Mouse (Mus musculus): ENCODE data around the gene Glra1. TPM values are rescaled to one million over a fixed set of nuclear protein-coding genes. Genes with fewer than 3 reads are reported as not detected.
A peak's percentile ranks its signal among the peaks of the same experiment; 100 is the strongest.
"Not testable (repeated sequence)": the region's sequence is repeated elsewhere in the genome, so short reads cannot be mapped to it uniquely, and the experiment has no call there.

The Glra1 gene
- 3.1 and 3.5 TPM in 2 replicates for polyA plus RNA-seq (2014; fragmentation: Nextera tagmentation; extraction: Ambion mirVana)

DNA sequence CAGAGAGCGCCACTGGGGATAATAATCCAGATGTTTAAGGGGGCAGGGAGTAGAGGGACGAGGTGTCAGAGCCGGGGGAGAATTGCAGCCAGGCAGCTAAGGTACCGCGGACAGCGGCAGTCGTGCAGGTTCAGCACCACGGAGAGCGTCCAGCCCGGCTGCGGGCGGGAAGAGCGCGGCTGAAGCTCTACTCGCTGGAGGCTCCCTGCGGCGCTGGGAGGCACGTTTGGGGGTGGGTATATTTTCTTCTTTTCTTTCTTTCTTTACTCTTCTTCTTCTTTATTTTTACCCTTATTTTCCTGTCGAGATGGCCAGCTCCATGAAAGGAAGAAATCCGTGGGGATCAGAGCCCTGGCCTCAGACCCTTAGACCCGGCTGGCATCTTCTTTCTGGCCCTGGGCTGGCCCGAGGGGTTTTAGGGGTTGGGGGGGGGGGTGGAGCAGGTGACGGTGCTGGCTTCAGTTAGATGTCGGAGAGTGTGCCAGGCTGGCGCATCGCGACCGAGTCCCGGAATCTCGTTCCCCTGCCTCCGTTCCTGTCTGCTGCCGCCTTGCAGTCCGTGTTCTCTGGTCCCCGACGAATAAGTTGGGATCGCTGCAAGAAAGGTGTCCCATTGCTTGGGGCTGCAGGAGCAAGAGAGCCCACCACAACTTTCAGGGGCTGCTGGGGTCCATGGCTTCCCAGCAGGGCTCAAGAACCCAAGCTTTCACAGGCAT lies at the start of gene Glra1:
Glra1 (minus strand) TSS at position 391 of the 716 bp plus-strand sequence.
- no peaks in the 10 kb centered on the region for H3K36me3 ChIP-seq (ENCODE audit: control insufficient read depth, insufficient read depth, low read length)
- H3K4me2 ChIP-seq (ENCODE audit: low read depth, low read length), result peak within 1 kb of the TSS; percentile 64
- peak within 1 kb of the TSS; percentile 74 for H3K9ac ChIP-seq (replicated peaks; ENCODE audit: low read depth, low read length)
- H3K27ac ChIP-seq (ENCODE audit: low read depth, low read length), result peak within 1 kb of the TSS; percentile 87
- peak; percentile 70 for ATAC-seq (ENCODE audit: low read depth)
- no peaks in the 10 kb centered on the region for H3K27me3 ChIP-seq (ENCODE audit: control insufficient read depth, insufficient read depth, low read length)
- H3K4me3 ChIP-seq (ENCODE audit: low read depth, low read length), result peak within 1 kb of the TSS; percentile 66
- under 1% methylated on average over 36 of the region's 36 CpGs for WGBS
- H3K4me1 ChIP-seq (ENCODE audit: control insufficient read depth, insufficient read depth, low read length), result peaks cover 23% of the 10 kb centered on the region; the same call in 1 of the 2 replicates
- no peaks in the 10 kb centered on the region for H3K9me3 ChIP-seq (ENCODE audit: control insufficient read depth, low read length)

DNA sequence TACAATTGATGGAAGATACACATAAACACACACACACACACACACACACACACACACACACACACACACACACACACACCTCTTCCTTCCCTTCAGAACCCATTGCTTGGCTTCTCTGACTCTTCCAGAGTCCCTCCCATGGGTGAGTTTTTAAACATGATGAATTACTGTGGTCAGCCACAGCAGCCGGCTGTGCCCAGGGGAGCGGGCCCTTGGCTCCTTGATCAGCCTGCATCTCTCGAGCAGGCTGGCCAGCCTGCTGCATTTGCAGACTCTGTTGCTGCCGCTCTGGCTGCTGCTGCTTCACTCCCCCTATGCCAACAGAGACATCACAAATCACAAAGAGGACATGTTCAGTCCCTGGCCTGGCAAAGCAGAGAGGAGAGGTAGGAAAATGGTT lies 29.0 kb upstream of the Glra1 start:
- H3K4me1 ChIP-seq (ENCODE audit: control insufficient read depth, insufficient read depth, low read length), result no peaks in the 10 kb centered on the region
- 15% methylated on average over 4 of the region's 4 CpGs for WGBS
- no peaks in the 10 kb centered on the region for H3K36me3 ChIP-seq (ENCODE audit: control insufficient read depth, insufficient read depth, low read length)
- H3K9me3 ChIP-seq (ENCODE audit: control insufficient read depth, low read length), result no peaks in the 10 kb centered on the region
- ATAC-seq (ENCODE audit: low read depth), result no peak; the same call in 1 of the 2 replicates
- H3K9ac ChIP-seq (replicated peaks; ENCODE audit: low read depth, low read length), result no peak overlapping the region
- no peak overlapping the region for H3K4me2 ChIP-seq (ENCODE audit: low read depth, low read length)
- no peak overlapping the region for H3K4me3 ChIP-seq (ENCODE audit: low read depth, low read length)
- no peak overlapping the region for H3K27ac ChIP-seq (ENCODE audit: low read depth, low read length)
- H3K27me3 ChIP-seq (ENCODE audit: control insufficient read depth, insufficient read depth, low read length), result no peaks in the 10 kb centered on the region

DNA sequence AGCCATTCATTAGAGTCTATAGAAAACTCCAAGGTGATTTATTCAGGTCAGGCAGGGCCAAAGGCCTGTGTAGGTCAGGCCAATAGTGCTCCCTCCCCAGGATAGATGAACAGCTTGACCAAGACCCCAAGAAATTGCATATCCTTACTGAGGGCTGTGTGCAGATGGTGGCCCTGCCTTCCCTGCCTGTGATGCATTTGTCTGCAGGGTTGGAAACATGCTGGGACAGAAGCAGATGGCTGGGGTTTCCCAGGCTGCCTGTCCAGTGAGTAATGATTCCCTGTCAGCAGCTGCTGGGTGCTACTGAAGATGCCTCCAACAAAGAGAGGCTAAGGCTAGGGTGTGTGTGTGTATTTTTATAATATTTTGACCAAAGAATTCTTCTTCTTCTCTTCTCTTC lies 25.9 kb upstream of the Glra1 start:
- Histone ChIP-seq H3K4me2 (ENCODE audit: low read depth, low read length) (no peak overlapping the region), H3K27me3 (ENCODE audit: control insufficient read depth, insufficient read depth, low read length) (no peaks in the 10 kb centered on the region), H3K9ac (replicated peaks; ENCODE audit: low read depth, low read length) (no peak overlapping the region), H3K4me1 (ENCODE audit: control insufficient read depth, insufficient read depth, low read length) (no peaks in the 10 kb centered on the region), H3K27ac (ENCODE audit: low read depth, low read length) (no peak overlapping the region), H3K9me3 (ENCODE audit: control insufficient read depth, low read length) (no peaks in the 10 kb centered on the region), H3K36me3 (ENCODE audit: control insufficient read depth, insufficient read depth, low read length) (no peaks in the 10 kb centered on the region), H3K4me3 (ENCODE audit: low read depth, low read length) (no peak overlapping the region)
- no peak for ATAC-seq (ENCODE audit: low read depth)

DNA sequence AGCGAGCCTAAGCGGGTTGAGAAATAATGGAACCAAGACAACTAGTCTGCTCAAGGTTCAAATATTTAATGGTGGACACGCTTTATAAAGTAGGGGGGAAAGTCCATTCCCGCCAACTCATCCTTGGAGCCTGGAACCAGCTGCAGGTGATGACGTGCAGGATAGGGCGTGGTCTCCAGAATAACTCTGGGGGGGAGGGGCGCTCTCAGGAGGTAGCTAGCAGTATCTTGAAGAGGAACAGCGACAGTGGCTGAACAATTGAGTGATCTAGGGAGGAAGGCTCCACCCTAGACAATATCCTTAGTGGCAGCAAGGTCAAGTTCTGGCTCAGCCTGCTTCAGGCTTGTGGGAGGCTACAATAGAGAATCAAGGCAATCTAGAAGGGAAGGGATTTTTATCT lies 6.6 kb upstream of the Glra1 start:
- not testable (repeated sequence) for ATAC-seq (ENCODE audit: low read depth); H3K36me3 ChIP-seq (ENCODE audit: control insufficient read depth, insufficient read depth, low read length); H3K27ac ChIP-seq (ENCODE audit: low read depth, low read length); H3K27me3 ChIP-seq (ENCODE audit: control insufficient read depth, insufficient read depth, low read length); H3K9ac ChIP-seq (replicated peaks; ENCODE audit: low read depth, low read length); H3K4me3 ChIP-seq (ENCODE audit: low read depth, low read length); H3K4me1 ChIP-seq (ENCODE audit: control insufficient read depth, insufficient read depth, low read length); H3K9me3 ChIP-seq (ENCODE audit: control insufficient read depth, low read length); H3K4me2 ChIP-seq (ENCODE audit: low read depth, low read length)
- 76% methylated on average over 8 of the region's 8 CpGs for WGBS

DNA sequence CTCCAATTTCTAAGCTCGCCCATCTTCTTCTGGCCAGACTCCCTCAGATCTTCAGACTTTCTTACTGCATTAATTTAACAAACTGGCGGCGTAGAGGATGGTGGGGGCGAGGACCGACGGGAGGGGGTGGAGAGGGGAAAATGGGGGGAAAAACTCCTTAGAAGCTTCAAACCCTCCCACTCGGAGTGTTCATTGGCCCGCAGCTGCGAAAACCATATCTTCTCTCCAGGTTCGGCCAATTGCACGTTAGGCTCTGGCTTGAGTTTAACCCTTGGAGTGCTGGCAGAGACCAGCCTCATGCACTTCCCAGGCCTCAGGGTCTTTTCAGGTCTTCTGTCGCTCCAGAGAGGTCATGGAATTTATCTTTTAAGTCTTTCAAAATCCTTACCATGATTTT lies 524 bp upstream of the Glra1 start:
- Histone ChIP-seq H3K36me3 (ENCODE audit: control insufficient read depth, insufficient read depth, low read length) (no peaks in the 10 kb centered on the region), H3K4me3 (ENCODE audit: low read depth, low read length) (peak overlapping the region; percentile 66), H3K9me3 (ENCODE audit: control insufficient read depth, low read length) (no peaks in the 10 kb centered on the region), H3K4me2 (ENCODE audit: low read depth, low read length) (peak overlapping the region; percentile 64), H3K9ac (replicated peaks; ENCODE audit: low read depth, low read length) (peak overlapping the region; percentile 74), H3K4me1 (ENCODE audit: control insufficient read depth, insufficient read depth, low read length) (peaks cover 18% of the 10 kb centered on the region; the same call in 1 of the 2 replicates), H3K27ac (ENCODE audit: low read depth, low read length) (peak overlapping the region; percentile 87), H3K27me3 (ENCODE audit: control insufficient read depth, insufficient read depth, low read length) (no peaks in the 10 kb centered on the region)
- peak; percentile 66 for ATAC-seq (ENCODE audit: low read depth)
- under 1% methylated on average over 12 of the region's 12 CpGs for WGBS

DNA sequence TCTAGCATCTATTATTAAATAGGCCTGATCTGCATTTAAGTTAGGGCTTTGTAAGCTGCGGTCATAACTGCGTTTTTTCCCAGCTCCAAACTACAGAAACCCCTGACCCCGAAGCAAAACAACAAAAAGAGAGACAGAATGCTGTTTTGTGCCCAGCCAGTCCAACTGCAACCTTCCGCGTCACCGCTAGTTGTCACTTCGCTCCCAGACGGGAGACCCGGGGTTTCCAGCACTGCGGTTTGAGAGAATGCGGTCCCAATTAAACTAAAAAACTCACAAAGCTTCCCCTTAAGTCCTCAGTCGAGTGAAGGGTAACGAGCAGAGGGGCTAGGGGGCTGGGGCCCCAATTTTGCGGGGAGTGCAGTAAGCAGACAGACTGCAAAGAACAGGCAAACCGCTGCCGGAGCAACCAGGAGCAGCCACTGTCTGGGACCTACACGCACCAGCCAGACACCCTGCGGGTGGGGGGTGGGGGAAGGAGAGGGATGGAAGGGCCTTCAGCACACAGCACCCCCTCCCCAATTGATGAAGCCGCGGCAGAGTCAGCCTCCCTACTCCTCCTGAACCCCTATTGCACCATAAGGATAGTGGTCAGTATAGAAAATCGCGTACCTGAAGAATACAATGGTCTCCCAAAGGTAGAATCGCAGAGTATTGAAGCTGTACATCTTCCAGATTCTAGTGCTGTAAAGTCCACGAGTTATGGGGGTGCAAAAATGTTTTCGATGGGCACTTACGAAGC lies 761 bp downstream of the Glra1 start:
- H3K36me3 ChIP-seq (ENCODE audit: control insufficient read depth, insufficient read depth, low read length), result no peaks in the 10 kb centered on the region
- under 1% methylated on average over 26 of the region's 26 CpGs for WGBS
- H3K4me2 ChIP-seq (ENCODE audit: low read depth, low read length), result peak overlapping the region; percentile 64
- H3K4me1 ChIP-seq (ENCODE audit: control insufficient read depth, insufficient read depth, low read length), result peaks cover 29% of the 10 kb centered on the region; the same call in 1 of the 2 replicates
- H3K27ac ChIP-seq (ENCODE audit: low read depth, low read length), result peak overlapping the region; percentile 87
- H3K9me3 ChIP-seq (ENCODE audit: control insufficient read depth, low read length), result no peaks in the 10 kb centered on the region
- peak; percentile 76 for ATAC-seq (ENCODE audit: low read depth)
- no peaks in the 10 kb centered on the region for H3K27me3 ChIP-seq (ENCODE audit: control insufficient read depth, insufficient read depth, low read length)
- peak overlapping the region; percentile 66 for H3K4me3 ChIP-seq (ENCODE audit: low read depth, low read length)
- peak overlapping the region; percentile 74 for H3K9ac ChIP-seq (replicated peaks; ENCODE audit: low read depth, low read length)

DNA sequence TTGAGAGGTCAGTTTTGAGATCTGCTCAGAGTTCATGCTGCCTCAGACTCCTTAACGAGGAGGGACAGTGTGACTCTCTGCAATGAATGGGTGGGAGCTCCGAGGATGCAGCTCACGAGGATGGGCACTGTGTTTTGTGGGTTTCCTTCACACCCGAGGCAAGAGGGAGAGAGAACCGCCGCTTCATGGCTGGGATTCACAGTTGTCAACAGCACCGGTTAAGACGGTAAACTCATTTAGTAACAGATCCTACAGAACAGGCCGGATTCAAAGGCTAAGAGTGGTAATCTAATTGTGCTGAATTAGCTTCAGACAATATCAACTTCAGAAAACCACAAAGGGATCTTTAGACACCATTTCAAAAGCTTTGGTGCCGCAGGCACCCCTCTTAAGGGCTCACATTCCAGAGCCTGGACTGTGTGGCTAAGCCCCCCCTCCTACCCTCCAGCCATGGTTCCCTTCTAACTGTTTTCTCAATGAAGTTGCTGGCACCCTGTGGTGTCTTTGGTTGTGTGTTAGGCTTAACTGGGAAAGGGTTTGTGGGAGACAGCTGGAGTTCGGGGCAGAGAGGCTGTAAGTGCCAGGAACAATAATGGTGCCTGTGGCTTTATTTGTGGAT lies 6.4 kb downstream of the Glra1 start:
- H3K9ac ChIP-seq (replicated peaks; ENCODE audit: low read depth, low read length), result 0 out of 2 replicates have a peak overlapping the region, but pooled peaks have one; percentile 11
- peaks cover 43% of the 10 kb centered on the region; the same call in 1 of the 2 replicates for H3K4me1 ChIP-seq (ENCODE audit: control insufficient read depth, insufficient read depth, low read length)
- ATAC-seq (ENCODE audit: low read depth), result peak; percentile 82
- H3K4me3 ChIP-seq (ENCODE audit: low read depth, low read length), result no peak overlapping the region; the same call in 1 of the 2 replicates
- 6% methylated on average over 11 of the region's 11 CpGs for WGBS
- no peaks in the 10 kb centered on the region for H3K27me3 ChIP-seq (ENCODE audit: control insufficient read depth, insufficient read depth, low read length)
- H3K36me3 ChIP-seq (ENCODE audit: control insufficient read depth, insufficient read depth, low read length), result no peaks in the 10 kb centered on the region
- no peaks in the 10 kb centered on the region for H3K9me3 ChIP-seq (ENCODE audit: control insufficient read depth, low read length)
- peak overlapping the region; percentile 64 for H3K4me2 ChIP-seq (ENCODE audit: low read depth, low read length)
- H3K27ac ChIP-seq (ENCODE audit: low read depth, low read length), result peak overlapping the region; percentile 30; the same call in 1 of the 2 replicates

DNA sequence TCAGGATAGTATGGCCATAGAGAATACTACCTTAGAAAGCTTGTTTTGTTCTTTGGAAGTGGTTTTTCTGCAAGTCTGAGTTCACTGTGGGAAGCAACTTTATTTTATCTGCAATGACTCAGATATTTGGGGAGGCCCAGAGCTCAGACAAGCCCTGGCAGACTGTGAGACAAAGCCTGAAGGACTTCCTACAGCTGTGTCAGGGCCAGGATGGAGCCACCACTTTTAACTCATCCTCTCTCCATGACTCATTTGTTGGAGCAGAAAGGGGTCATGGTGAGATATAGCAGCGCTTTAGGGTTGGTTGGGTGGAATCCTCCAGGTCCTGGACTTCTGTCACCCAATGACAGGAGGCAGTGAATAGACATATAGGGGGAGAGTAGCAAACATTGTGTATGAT lies 12.3 kb downstream of the Glra1 start:
- H3K4me1 ChIP-seq (ENCODE audit: control insufficient read depth, insufficient read depth, low read length), result 0 out of 2 replicates have a peak, but pooled peaks cover 8% of the 10 kb centered on the region
- H3K9ac ChIP-seq (replicated peaks; ENCODE audit: low read depth, low read length), result no peak overlapping the region
- no peaks in the 10 kb centered on the region for H3K27me3 ChIP-seq (ENCODE audit: control insufficient read depth, insufficient read depth, low read length)
- no peak overlapping the region for H3K4me2 ChIP-seq (ENCODE audit: low read depth, low read length)
- WGBS, result 85% methylated on average over 1 of the region's 1 CpGs
- no peaks in the 10 kb centered on the region for H3K36me3 ChIP-seq (ENCODE audit: control insufficient read depth, insufficient read depth, low read length)
- no peak for ATAC-seq (ENCODE audit: low read depth)
- no peaks in the 10 kb centered on the region for H3K9me3 ChIP-seq (ENCODE audit: control insufficient read depth, low read length)
- no peak overlapping the region for H3K27ac ChIP-seq (ENCODE audit: low read depth, low read length)
- H3K4me3 ChIP-seq (ENCODE audit: low read depth, low read length), result no peak overlapping the region

Data from neural tube, embryonic 14.5 days (tissue).